Mouse (Mus musculus) adrenal gland, adult 8-10 months (tissue): ENCODE data around the gene Tgm4. TPM values are rescaled to one million over a fixed set of nuclear protein-coding genes. Genes with fewer than 3 reads are reported as not detected.

ENCODE experiments used
- DNase-seq: peaks from one replicate; pipeline ENCODE4 v3.0.0; 2022
- total RNA-seq, 4 experiments: library from RNA; stranded (reverse); gene quantifications; 2 replicates each; pipeline ENCODE4 v1.2.4; 2022

Tgm4 gene
- total RNA-seq, 4 experiments from 2014 or later: 0.24 to 1.7 (median 0.98) TPM

GRCm38 (mm10) chr9:123107186-123107585 is 72.7 kb downstream of the Tgm4 start:
- DNase-seq: no peak

GRCm38 (mm10) chr9:123109188-123109587 is 74.7 kb downstream of the Tgm4 start:
- DNase-seq: no peak

- DNase-seq: no peak
These were observed 77.3 kb downstream of the Tgm4 start for GRCm38 (mm10) chr9:123111751-123112221.

GRCm38 (mm10) chr9:123112805-123113521 is 78.4 kb downstream of the Tgm4 start, which contains the start of the genes Zdhhc3 and Exosc7:
Zdhhc3 (minus strand) TSS chr9:123113205.
Exosc7 (plus strand) TSS chr9:123113215.
- DNase-seq: peak; percentile 79

GRCm38 (mm10) chr9:123113931-123114330 is 79.4 kb downstream of the Tgm4 start:
- no peak for DNase-seq

- DNase-seq: no peak
These were observed 81.0 kb downstream of the Tgm4 start for GRCm38 (mm10) chr9:123115566-123115965.

Other genes starting within 250 kb of the Tgm4 start
- gene Tcaim, start 229.2 kb upstream of the Tgm4 start, total RNA-seq: 10 to 100 TPM; 22.9 to 25.2 (median 24.8) TPM
- not detected for gene Gm35549, start 190.7 kb upstream of the Tgm4 start, total RNA-seq
- gene Zfp445, start 168.7 kb upstream of the Tgm4 start, total RNA-seq: 100 to 1,000 TPM; 132 to 160 (median 142) TPM
- gene Zkscan7, start 149.0 kb upstream of the Tgm4 start, total RNA-seq: 10 to 100 TPM in 3 of 4 experiments, 1 to 10 TPM in 1; 8.3 to 12.8 (median 11.1) TPM
- gene Zfp105, start 111.7 kb upstream of the Tgm4 start, total RNA-seq: 1 to 10 TPM; 5.5 to 8.5 (median 7.2) TPM
- 10 to 100 TPM; 18.3 to 28.4 (median 23.0) TPM for gene 1110059G10Rik, start 83.7 kb upstream of the Tgm4 start, total RNA-seq
- 1 to 10 TPM; 1.3 to 2.1 (median 1.7) TPM for gene Kif15, start 83.7 kb upstream of the Tgm4 start, total RNA-seq
- gene Tmem42, start 13.4 kb upstream of the Tgm4 start, total RNA-seq: 10 to 100 TPM; 18.1 to 26.2 (median 20.1) TPM
- gene Zdhhc3, start 78.5 kb downstream of the Tgm4 start, total RNA-seq: 10 to 100 TPM; 59.3 to 76.6 (median 71.0) TPM
- 10 to 100 TPM; 41.1 to 54.1 (median 43.1) TPM for gene Exosc7, start 78.5 kb downstream of the Tgm4 start, total RNA-seq
- 10 to 100 TPM; 13.5 to 23.8 (median 20.1) TPM for gene Clec3b, start 116.2 kb downstream of the Tgm4 start, total RNA-seq
- under 1 TPM; 0.12 to 0.32 (median 0.20) TPM for gene Cdcp1, start 181.3 kb downstream of the Tgm4 start, total RNA-seq
- 1 to 10 TPM; 7.5 to 8.2 (median 7.8) TPM for gene Tmem158, start 226.0 kb downstream of the Tgm4 start, total RNA-seq